Mouse (Mus musculus): ENCODE data around the gene Cdon.
"Not testable (repeated sequence)": the region's sequence is repeated elsewhere in the genome, so short reads cannot be mapped to it uniquely, and the experiment has no call there.

Gene Cdon

DNA sequence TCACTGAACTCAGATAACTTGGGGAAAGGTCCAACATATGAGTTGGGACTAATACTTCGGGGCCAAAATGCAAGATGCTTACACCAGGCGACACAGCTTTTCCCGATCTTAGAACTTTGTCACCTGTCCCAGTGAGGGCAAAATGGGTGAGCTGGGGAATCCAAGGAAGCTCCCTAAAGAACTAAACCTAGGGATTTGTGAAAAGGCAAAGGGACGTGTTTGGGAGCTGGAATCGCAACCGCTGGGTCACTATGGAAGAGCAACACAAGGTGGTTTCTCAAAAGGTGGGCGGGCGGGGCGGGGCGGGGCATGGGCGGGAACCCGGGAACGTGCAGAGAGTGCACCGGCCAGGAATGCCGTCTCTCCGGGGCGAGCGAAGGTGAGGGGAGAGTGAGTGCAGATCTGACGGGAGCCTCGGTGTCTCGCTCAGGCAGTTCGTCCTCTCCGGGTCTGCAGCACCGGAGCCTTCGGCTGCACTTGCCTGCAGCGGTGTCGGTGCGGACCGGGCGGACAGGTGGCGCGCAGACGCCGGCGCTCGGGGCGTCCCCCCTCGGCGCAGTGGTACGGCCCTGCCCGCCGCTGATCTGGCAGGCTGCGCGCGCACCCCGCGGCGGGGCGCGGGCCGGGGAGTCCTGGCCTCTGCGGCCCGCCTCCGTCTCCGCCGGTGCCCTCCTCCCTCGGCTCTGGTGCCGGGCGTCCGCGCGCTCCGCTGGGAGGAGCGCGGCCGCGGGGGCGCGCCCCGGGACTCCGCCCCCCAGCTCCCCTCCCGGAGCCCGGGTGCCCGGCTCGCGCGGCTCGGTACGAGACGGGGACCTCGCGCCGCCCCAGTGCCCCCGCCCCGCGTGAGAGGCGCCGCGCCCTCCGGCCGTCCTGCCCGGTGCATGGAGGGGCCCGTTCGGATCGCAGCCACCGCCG lies at the start of gene Cdon:
Gene Cdon, plus strand, starts transcription at position 324 of the 915 bp plus-strand sequence.
- DNase-seq = peak; percentile 78 to 88

- no peak for DNase-seq
These were observed 48.4 kb upstream of the Cdon start for GRCm38 (mm10) chr9:35372324-35373101.

DNA sequence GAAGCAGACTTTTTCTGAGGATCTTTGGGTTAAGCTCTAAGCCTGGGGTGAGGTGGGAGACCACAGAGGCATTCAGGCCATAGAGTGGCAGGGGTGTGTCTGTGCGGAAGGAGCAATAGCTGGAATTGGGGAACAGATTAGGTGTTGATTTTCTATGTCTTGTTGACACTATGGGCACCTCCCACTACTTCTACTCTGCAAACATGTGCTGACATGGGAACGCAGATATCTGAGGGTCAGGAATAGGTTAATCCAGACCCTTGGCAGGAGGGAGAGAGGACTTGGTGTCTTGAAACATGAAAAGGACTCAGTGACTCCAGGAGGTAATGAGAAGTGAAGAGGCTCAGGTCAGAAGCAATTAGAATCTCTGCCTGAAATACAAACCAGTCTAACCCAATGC lies 43.0 kb upstream of the Cdon start:
- DNase-seq = no peak

DNA sequence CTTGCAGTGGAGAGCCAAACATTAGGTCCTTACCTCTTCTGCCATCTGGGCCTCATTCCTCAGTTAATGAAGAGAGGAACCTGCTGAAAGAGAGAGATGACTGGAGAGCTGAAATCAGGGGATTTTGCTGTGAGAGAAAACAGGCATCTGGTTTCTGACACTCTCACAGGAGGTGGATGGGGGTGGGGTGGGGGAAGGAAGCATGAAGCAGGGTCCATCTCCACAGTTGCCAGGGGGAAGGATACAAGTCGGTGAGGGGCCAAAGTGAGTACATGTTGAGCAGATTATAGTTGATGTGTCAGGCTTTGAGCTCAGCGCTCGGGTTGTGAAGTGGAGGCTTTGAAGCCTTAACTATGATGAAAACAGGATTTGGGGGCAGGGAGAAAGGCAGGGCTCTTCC lies 41.9 kb upstream of the Cdon start:
- no peak for DNase-seq

GRCm38 (mm10) chr9:35399896-35400295 lies 21.0 kb upstream of the Cdon start:
- DNase-seq = no peak

DNA sequence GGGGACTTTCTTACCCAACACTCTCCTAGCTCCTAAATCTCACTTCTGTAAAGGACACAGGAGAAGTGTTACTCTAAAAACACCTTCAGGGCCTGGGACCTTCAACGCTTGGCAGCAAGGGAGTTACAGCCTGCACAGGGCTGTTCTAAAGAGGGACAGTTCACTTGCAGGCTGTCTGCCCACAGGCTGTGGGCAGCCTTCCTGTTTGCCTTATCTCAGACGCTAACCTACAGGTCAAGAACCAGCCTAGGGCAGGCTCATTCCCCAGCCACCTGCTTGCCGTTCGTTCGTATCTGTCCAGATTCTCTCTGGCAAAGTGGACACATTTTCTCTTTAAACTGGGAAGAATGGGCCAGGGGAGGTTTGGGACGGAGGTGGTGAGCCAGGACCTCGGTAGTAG lies 20.5 kb upstream of the Cdon start:
- no peak for DNase-seq

- no peak for DNase-seq
These were observed 20.1 kb upstream of the Cdon start for GRCm38 (mm10) chr9:35400831-35401230.

DNA sequence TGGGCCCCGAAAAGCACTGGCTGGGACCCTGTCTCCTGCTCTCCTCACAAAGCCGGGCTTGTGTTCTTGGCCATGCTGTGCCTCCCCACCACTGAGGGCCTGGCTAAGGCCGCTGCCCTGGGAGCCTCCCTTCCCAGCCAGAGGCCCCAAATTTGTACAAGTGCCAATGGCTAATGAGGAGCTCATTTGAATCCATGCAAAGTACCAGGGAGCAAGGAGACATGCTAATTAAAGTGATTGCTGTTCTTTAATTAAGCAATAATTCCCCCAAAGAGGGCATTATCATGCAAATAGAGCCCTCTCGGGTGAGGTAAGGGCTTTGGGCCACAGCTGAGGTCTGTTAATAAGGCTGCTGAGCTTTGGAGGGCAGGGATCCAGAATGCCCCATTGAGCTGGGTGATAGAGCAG lies 18.3 kb upstream of the Cdon start:
- no peak for DNase-seq

GRCm38 (mm10) chr9:35403490-35403889 lies 17.4 kb upstream of the Cdon start:
- DNase-seq = no peak

- DNase-seq = no peak
These were observed 15.7 kb upstream of the Cdon start for GRCm38 (mm10) chr9:35405038-35405905.

- DNase-seq = no peak
These were observed 9.5 kb upstream of the Cdon start for GRCm38 (mm10) chr9:35411225-35411965.

DNA sequence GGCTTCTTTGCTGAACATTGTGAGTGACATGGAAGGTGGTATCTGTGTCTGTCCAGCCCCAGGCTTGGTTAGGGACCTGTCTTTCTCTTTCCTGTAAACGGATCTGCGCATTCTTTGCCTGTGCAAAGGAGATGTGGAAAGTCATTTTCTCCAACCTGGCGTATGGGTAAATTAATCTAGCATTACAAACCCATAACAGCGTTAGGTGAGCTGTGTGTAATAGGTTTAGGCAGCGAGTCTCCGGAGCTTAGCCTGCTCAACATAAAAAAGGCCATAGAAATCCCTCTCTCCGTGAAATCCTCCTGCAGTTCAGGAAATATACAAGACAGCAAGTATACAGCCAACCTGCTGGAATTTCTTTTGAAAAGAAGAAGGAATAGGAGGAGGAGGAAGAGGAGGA lies 9.0 kb upstream of the Cdon start:
- no peak for DNase-seq

GRCm38 (mm10) chr9:35421730-35422235 lies 855 bp downstream of the Cdon start:
- DNase-seq = peak; percentile 58 to 65

GRCm38 (mm10) chr9:35422405-35422941 lies 1.5 kb downstream of the Cdon start:
- DNase-seq = peak in 1 of 2 experiments; percentile 32

DNA sequence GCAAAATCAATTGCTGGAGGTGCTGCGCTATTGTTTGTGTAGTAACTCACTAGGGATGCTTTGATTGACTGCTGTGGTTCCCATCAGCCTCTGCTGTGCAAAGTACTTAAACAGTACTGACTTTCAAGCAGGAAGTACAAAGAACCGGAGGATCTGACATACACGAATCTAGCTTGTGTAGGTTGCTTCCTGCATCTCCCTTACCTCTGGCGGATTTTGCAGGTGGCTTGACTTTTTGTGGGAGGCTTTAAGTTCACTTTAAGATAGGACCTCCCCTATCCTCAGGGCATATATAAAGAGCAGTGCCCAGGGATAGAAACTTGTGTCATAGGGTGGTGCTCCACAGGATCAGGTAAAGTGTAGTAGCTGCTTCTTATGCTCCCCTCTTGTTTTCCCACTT lies 2.3 kb downstream of the Cdon start:
- no peak for DNase-seq

- DNase-seq = peak; percentile 39 to 46
These were observed 3.7 kb downstream of the Cdon start for GRCm38 (mm10) chr9:35424671-35425070.

DNA sequence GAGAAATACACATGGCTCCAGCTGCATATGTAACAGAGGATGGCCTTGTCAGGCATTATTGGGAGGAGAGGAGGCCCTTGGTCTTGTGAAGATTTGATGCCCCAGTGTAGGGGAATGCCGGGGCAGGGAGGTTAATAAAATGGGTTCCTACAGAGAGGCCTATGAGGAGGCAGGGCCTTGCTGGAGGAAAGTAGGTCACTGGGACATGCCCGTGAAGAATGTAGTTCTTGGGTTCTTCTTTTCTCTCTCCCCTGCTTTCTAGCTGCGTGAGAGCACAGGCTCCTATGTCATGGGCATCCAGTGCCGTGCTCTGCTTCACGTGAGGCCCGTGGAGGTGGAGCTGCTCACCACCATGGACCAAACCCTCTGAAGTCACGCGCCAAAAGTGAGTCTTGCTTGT lies 9.5 kb downstream of the Cdon start:
- no peak for DNase-seq

DNA sequence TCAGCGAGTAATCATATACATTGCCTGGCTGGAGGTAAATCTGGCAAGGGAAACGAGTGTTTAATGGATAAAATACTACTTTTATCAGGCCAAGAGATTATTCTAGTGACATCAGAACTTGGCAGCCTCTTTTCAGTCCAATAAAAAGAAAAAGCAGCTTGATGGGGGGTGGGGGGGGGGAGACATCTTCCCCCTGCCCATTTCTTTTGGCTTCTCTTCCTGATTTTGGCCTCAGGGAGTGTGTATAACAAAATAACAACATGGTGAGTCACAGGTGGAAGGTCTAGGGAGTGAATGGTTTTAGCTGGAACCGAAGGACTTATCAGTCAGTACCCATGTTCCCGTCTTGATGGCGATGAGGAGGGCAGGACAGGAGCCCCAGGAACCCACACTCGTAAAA lies 10.5 kb downstream of the Cdon start:
- DNase-seq = no peak

DNA sequence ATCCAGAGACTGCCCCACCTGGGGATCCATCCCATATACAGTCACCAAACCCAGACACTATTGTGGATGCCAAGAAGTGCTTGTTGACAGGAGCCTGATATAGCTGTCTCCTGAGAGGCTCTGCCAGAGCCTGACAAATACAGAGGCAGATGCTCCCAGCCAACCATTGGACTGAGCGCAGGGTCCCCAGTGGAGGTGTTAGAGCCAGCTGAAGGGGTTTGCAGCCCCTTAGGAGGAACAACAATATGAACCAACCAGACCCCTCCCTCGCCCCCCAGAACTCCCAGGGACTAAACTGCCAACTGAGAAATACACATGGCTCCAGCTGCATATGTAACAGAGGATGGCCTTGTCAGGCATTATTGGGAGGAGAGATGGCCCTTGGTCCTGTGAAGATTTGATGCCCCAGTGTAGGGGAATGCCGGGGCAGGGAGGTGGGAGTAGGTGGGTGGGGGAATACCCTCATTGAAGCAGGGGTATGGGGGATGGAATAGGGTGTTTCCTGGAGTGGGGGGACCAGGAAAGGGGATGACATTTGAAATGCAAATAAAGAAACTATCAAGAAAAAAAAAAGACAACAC lies 11.9 kb downstream of the Cdon start:
- not testable (repeated sequence) for DNase-seq

DNA sequence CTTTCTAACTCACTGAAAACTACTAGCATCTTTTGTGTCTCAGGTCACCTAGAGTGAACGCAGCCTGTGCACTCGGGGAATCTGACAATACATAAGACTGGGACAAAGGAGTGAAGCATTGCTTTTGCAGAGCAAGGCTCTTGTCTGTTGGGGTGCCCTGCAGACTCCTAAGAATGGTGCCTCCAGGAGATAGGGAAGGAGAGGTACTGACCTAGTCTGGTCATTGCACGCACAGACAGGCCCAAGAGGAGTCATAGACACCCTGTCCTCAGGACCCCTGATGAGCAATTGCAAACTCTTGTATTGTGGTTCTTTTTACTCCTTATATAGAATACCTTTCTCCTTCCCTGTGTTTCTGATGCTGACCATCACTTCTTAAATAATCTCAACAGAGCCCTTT lies 13.4 kb downstream of the Cdon start:
- DNase-seq = no peak

- no peak for DNase-seq
These were observed 14.6 kb downstream of the Cdon start for GRCm38 (mm10) chr9:35435565-35435964.

Measured in cerebellum, postnatal 14 days (tissue).